Mouse (Mus musculus): Measurements from ENCODE around the gene Sesn1. TPM values are rescaled to one million over a fixed set of nuclear protein-coding genes. Genes with fewer than 3 reads are reported as not detected.
A peak's percentile ranks its signal among the peaks of the same experiment; 100 is the strongest.

Sesn1 gene
- polyA plus RNA-seq, 1 experiment, result 4.5 TPM

DNA sequence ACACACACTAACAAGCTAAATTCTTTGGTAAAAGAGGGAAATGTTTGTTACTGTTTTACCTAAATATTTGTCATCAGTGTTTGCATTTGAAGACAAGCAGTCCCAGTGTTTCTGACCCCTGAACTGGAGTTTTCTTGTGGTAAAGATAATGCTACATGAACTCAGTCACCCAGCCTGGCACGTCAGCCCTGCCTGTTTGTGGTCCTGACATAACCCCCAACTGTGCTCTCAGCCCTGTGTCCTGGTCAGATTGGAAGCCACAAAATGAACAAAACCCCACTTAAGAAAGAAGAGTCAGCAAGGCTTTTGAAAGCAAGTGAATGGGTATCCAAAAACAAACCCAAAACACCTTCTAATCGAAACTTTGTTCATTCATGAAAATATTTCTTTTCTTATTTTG lies 53.3 kb downstream of the Sesn1 start:
- peaks cover 16% of the 10 kb centered on the region for H3K36me3 ChIP-seq (replicated peaks; ENCODE audit: low read length)
- TF ChIP-seq GATA1 (IDR thresholded peaks at IDR 0.05; ENCODE audit: borderline replicate concordance, low read length) (no peak), FLI1 (IDR thresholded peaks at IDR 0.05; ENCODE audit: low read length) (no peak)
- H3K9me3 ChIP-seq, result no peaks in the 10 kb centered on the region
- no peaks in the 10 kb centered on the region for H3K27me3 ChIP-seq (replicated peaks)
- peaks cover 47% of the 10 kb centered on the region for H3K4me1 ChIP-seq
- no peak overlapping the region for H3K4me3 ChIP-seq (replicated peaks)

- TF ChIP-seq GATA1 (IDR thresholded peaks at IDR 0.05; ENCODE audit: borderline replicate concordance, low read length), result no peak
- no peak for TF ChIP-seq FLI1 (IDR thresholded peaks at IDR 0.05; ENCODE audit: low read length)
- H3K4me3 ChIP-seq (replicated peaks), result no peak overlapping the region
- H3K27me3 ChIP-seq (replicated peaks), result no peaks in the 10 kb centered on the region
- no peaks in the 10 kb centered on the region for H3K9me3 ChIP-seq
- peaks cover 66% of the 10 kb centered on the region for H3K4me1 ChIP-seq
- peaks cover 6% of the 10 kb centered on the region for H3K36me3 ChIP-seq (replicated peaks; ENCODE audit: low read length)
These were observed 56.5 kb downstream of the Sesn1 start for GRCm38 (mm10) chr10:41866069-41866837.

- no peak overlapping the region for H3K4me3 ChIP-seq (replicated peaks)
- H3K9me3 ChIP-seq, result no peaks in the 10 kb centered on the region
- peaks cover 71% of the 10 kb centered on the region for H3K4me1 ChIP-seq
- peaks cover 5% of the 10 kb centered on the region for H3K36me3 ChIP-seq (replicated peaks; ENCODE audit: low read length)
- no peaks in the 10 kb centered on the region for H3K27me3 ChIP-seq (replicated peaks)
- TF ChIP-seq FLI1 (IDR thresholded peaks at IDR 0.05; ENCODE audit: low read length) (no peak), GATA1 (IDR thresholded peaks at IDR 0.05; ENCODE audit: borderline replicate concordance, low read length) (no peak)
These were observed 57.1 kb downstream of the Sesn1 start for GRCm38 (mm10) chr10:41866838-41867154.

DNA sequence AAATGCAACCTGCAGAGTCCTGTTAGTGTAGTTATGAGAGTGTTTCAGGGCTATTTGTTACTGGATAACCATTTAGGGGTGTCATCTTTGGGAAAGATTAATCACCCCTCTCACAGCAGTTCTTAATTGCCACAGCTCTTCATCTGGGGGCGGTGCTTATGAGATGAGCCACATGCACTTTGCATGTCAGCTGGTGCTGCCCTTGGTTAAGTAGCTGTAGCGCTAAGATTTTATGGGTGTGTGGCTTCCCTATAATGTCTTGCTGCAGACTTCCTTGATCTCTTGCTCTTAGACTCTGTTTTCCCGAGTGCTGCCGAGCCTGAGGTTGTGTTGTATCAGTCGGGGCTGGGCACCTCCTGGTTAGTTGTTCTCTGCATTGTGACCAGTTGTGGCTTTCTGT lies 58.2 kb downstream of the Sesn1 start:
- TF ChIP-seq GATA1 (IDR thresholded peaks at IDR 0.05; ENCODE audit: borderline replicate concordance, low read length) (no peak), FLI1 (IDR thresholded peaks at IDR 0.05; ENCODE audit: low read length) (no peak)
- no peaks in the 10 kb centered on the region for H3K9me3 ChIP-seq
- H3K27me3 ChIP-seq (replicated peaks), result no peaks in the 10 kb centered on the region
- H3K4me1 ChIP-seq, result peaks cover 68% of the 10 kb centered on the region
- H3K36me3 ChIP-seq (replicated peaks; ENCODE audit: low read length), result peaks cover 5% of the 10 kb centered on the region
- H3K4me3 ChIP-seq (replicated peaks), result peak overlapping the region; percentile 18

DNA sequence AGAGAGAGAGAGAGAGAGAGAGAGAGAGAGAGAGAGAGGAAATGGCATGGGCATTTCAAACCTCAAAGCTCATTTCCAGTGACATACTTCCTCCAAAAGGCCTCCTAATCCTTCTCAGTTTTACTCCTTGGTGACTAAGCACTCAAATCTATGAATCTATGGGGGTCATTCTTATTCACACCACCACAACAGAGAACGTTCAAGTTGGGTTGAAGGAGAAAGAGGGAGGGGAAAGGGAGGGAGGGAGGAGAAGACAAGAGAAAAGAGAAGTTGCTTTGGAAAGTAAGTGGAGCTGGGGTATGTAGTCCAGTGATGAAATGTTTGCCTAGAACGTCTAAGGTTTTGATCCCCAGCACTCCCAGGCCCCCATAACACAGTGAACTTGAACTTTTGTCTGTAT lies 60.4 kb downstream of the Sesn1 start:
- Histone ChIP-seq H3K27me3 (replicated peaks) (no peaks in the 10 kb centered on the region), H3K4me3 (replicated peaks) (no peak overlapping the region), H3K4me1 (peaks cover 55% of the 10 kb centered on the region), H3K9me3 (no peaks in the 10 kb centered on the region), H3K36me3 (replicated peaks; ENCODE audit: low read length) (peaks cover 5% of the 10 kb centered on the region)
- no peak for TF ChIP-seq GATA1 (IDR thresholded peaks at IDR 0.05; ENCODE audit: borderline replicate concordance, low read length)
- TF ChIP-seq FLI1 (IDR thresholded peaks at IDR 0.05; ENCODE audit: low read length), result no peak

DNA sequence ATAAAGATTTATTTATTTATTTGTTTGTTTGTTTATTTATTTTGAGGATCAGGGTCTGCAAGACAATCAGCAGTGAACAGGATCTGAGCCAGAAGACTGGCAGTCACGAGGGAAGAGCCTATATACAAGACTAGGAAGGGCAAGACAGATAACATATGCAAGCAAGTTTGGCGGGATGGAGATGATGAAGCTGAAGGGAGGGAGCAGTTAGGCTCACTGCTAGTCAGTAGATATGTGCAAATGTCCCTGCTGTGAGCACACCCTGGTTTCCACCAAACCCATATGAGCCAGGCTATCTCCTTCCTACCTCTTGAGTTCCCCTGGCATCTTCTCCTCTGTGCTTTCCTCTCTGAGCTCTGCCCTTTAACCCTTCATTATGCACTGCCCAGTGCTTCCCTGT lies 61.8 kb downstream of the Sesn1 start:
- Histone ChIP-seq H3K9me3 (no peaks in the 10 kb centered on the region), H3K36me3 (replicated peaks; ENCODE audit: low read length) (peaks cover 2% of the 10 kb centered on the region), H3K4me3 (replicated peaks) (peak overlapping the region; percentile 57), H3K4me1 (peaks cover 58% of the 10 kb centered on the region), H3K27me3 (replicated peaks) (no peaks in the 10 kb centered on the region)
- TF ChIP-seq GATA1 (IDR thresholded peaks at IDR 0.05; ENCODE audit: borderline replicate concordance, low read length) (no peak), FLI1 (IDR thresholded peaks at IDR 0.05; ENCODE audit: low read length) (no peak)

DNA sequence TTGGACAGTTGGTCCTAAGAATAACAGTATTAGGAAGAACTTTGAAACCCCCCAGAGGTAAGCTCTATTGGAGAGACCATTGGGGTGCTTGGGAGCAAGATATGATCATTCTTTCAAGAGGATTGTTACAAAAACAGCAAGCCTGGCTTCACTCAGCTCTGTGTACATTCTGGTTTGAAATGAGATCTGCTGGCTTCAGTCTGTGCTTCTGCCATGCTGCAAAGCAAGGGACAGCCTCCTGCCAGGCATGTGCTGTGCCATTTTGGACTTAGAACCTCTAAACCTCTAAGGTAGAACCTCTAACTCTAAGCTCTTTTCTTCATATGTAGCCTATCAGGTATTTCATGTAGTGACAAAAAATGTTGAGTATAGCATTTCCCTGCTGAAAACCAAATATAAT lies 65.9 kb downstream of the Sesn1 start:
- Histone ChIP-seq H3K27me3 (replicated peaks) (no peaks in the 10 kb centered on the region), H3K36me3 (replicated peaks; ENCODE audit: low read length) (no peaks in the 10 kb centered on the region), H3K9me3 (no peaks in the 10 kb centered on the region), H3K4me3 (replicated peaks) (no peak overlapping the region), H3K4me1 (peaks cover 35% of the 10 kb centered on the region)
- TF ChIP-seq FLI1 (IDR thresholded peaks at IDR 0.05; ENCODE audit: low read length) (no peak), GATA1 (IDR thresholded peaks at IDR 0.05; ENCODE audit: borderline replicate concordance, low read length) (no peak)

DNA sequence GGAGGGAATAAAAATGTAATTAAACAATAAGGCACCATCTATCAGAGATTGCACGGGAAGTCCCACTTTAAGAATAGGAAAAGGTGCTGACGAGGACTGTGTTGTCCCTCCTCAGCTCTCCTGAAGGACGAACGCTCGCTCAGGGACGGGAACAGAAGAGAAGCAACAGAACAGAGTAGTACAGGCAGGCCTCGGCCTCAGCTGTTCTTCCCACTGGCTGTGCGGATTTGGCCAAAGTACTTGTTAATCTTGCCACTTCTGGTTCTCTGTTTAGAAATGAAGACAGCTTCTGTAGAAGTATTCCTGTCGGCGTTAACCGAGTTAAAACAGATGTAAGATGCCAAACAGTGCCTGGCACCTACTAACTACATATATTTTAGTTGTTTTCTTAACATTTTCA lies 68.6 kb downstream of the Sesn1 start:
- H3K27me3 ChIP-seq (replicated peaks), result no peaks in the 10 kb centered on the region
- TF ChIP-seq GATA1 (IDR thresholded peaks at IDR 0.05; ENCODE audit: borderline replicate concordance, low read length), result no peak
- TF ChIP-seq FLI1 (IDR thresholded peaks at IDR 0.05; ENCODE audit: low read length), result no peak
- peaks cover 47% of the 10 kb centered on the region for H3K4me1 ChIP-seq
- H3K36me3 ChIP-seq (replicated peaks; ENCODE audit: low read length), result no peaks in the 10 kb centered on the region
- no peaks in the 10 kb centered on the region for H3K9me3 ChIP-seq
- H3K4me3 ChIP-seq (replicated peaks), result no peak overlapping the region

DNA sequence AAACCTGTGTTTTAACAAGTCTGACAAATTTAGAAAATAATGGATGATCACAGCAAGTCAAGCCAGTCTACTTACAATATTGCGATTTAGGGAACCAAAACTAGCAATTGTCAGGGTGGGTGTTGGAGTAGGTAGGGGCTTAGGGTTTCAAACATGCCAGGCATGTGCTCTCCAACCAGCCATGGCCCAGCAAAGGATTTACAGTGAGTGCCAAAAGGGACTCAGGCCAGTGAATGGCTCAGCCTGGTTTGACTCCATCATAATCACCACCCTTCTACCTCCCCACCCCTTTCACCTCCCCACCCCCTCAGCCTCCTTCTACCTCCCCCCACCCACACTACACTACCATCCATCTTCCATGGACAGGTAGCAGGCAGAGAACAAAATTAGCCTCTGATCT lies 69.9 kb downstream of the Sesn1 start:
- peaks cover 59% of the 10 kb centered on the region for H3K4me1 ChIP-seq
- no peak overlapping the region for H3K4me3 ChIP-seq (replicated peaks)
- no peak for TF ChIP-seq GATA1 (IDR thresholded peaks at IDR 0.05; ENCODE audit: borderline replicate concordance, low read length)
- TF ChIP-seq FLI1 (IDR thresholded peaks at IDR 0.05; ENCODE audit: low read length), result no peak
- no peaks in the 10 kb centered on the region for H3K9me3 ChIP-seq
- no peaks in the 10 kb centered on the region for H3K27me3 ChIP-seq (replicated peaks)
- H3K36me3 ChIP-seq (replicated peaks; ENCODE audit: low read length), result no peaks in the 10 kb centered on the region

GRCm38 (mm10) chr10:41880206-41880605 lies 70.5 kb downstream of the Sesn1 start:
- Histone ChIP-seq H3K36me3 (replicated peaks; ENCODE audit: low read length) (no peaks in the 10 kb centered on the region), H3K4me1 (peaks cover 64% of the 10 kb centered on the region), H3K4me3 (replicated peaks) (no peak overlapping the region), H3K27me3 (replicated peaks) (no peaks in the 10 kb centered on the region), H3K9me3 (no peaks in the 10 kb centered on the region)
- TF ChIP-seq GATA1 (IDR thresholded peaks at IDR 0.05; ENCODE audit: borderline replicate concordance, low read length) (no peak), FLI1 (IDR thresholded peaks at IDR 0.05; ENCODE audit: low read length) (no peak)
